ENCODE assay signal across 24 mouse cellular contexts in the genomic region with DNA sequence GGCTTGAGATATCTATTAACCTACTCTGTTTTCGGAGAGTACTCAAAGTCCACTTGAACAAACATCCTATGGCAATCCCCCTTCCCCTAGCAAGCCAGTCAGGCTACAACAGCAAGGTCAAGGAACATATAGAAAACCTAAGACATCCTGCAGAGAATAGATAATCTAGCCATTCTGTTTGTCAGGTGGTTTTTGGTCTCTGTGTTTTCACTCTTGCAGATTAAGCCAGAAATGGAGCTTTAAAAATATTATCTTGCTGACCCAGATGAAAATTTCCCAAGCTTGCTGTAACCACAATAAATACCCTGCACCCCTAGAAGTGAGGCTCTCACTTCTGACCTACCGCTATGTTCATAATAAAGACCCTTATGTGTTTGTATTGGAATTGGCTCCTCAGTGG. TPM values are rescaled to one million over a fixed set of nuclear protein-coding genes. Genes with fewer than 3 reads are reported as not detected.
DNase-seq lines count a peak whose midpoint lies in the region; ATAC-seq lines count a peak whose summit lies in the region.
"Had no signal": no experiment of that assay in that cellular context is flagged by ENCODE, and none has a peak within 500 bp of the region (broad histone marks: within the 10 kb centered on the region; RNA-seq: fewer than 3 reads in every experiment).

No protein-coding gene starts in this region.

- no peak for DNase-seq in embryonic facial prominence, embryonic 10.5 days (ENCODE audit: low spot score)
- peak; percentile 31 for DNase-seq in liver, embryonic 13.5 days
- no peak for DNase-seq in thymus, postnatal 36 days
- no peak for DNase-seq in gastrocnemius, adult 8-10 months (ENCODE audit: low spot score in 2 of 2)
- DNase-seq in frontal cortex, postnatal 10 days (ENCODE audit: low spot score in 2 of 2), result no peak
- DNase-seq: adrenal gland, adult 2 months; cerebellum, adult 9-11 months; gastrocnemius, postnatal 25 days; heart, adult 2 months; kidney, adult 18-20 months; kidney, postnatal 10 days; lung, embryonic 14.5 days; midbrain, embryonic 14.5 days; thymus, postnatal 14 days had no signal

- H3K36me3 ChIP-seq in embryonic facial prominence, embryonic 13.5 days, result no peaks in the 10 kb centered on the region
- no peaks in the 10 kb centered on the region for H3K36me3 ChIP-seq in embryonic facial prominence, embryonic 10.5 days (replicated peaks)
- H3K36me3 ChIP-seq in liver, embryonic 13.5 days, result no peaks in the 10 kb centered on the region
- H3K36me3 ChIP-seq: forebrain, embryonic 15.5 days; heart, embryonic 13.5 days; neural tube, embryonic 12.5 days had no signal

- peak overlapping the region; percentile 17; the same call in 1 of the 2 replicates for H3K27ac ChIP-seq in embryonic facial prominence, embryonic 13.5 days
- H3K27ac ChIP-seq in embryonic facial prominence, embryonic 10.5 days (replicated peaks), result no peak overlapping the region
- H3K27ac ChIP-seq in liver, embryonic 13.5 days, result peak overlapping the region; percentile 79
- H3K27ac ChIP-seq: forebrain, embryonic 15.5 days; heart, adult 2 months; heart, embryonic 13.5 days; hindbrain, embryonic 14.5 days; neural tube, embryonic 12.5 days had no signal

- peaks cover 16% of the 10 kb centered on the region; the same call in 1 of the 2 replicates for H3K4me1 ChIP-seq in embryonic facial prominence, embryonic 13.5 days
- H3K4me1 ChIP-seq in embryonic facial prominence, embryonic 10.5 days, result no peaks in the 10 kb centered on the region
- H3K4me1 ChIP-seq in liver, embryonic 13.5 days (replicated peaks), result peaks cover 26% of the 10 kb centered on the region
- H3K4me1 ChIP-seq: forebrain, embryonic 15.5 days; neural tube, embryonic 12.5 days had no signal

- no peaks in the 10 kb centered on the region for H3K9me3 ChIP-seq in embryonic facial prominence, embryonic 13.5 days
- H3K9me3 ChIP-seq in embryonic facial prominence, embryonic 10.5 days, result no peaks in the 10 kb centered on the region
- H3K9me3 ChIP-seq in liver, embryonic 13.5 days (replicated peaks), result no peaks in the 10 kb centered on the region
- H3K9me3 ChIP-seq: forebrain, embryonic 15.5 days; heart, embryonic 13.5 days; megakaryocyte, embryonic 14.5 days; neural tube, embryonic 12.5 days had no signal

- no peaks in the 10 kb centered on the region for H3K27me3 ChIP-seq in embryonic facial prominence, embryonic 13.5 days
- no peaks in the 10 kb centered on the region for H3K27me3 ChIP-seq in embryonic facial prominence, embryonic 10.5 days (replicated peaks; ENCODE audit: low read depth, poor library complexity, severe bottlenecking)
- H3K27me3 ChIP-seq in liver, embryonic 13.5 days, result no peaks in the 10 kb centered on the region
- H3K27me3 ChIP-seq: forebrain, embryonic 15.5 days; heart, embryonic 13.5 days; megakaryocyte, embryonic 14.5 days; neural tube, embryonic 12.5 days had no signal

- no peak overlapping the region for H3K4me3 ChIP-seq in embryonic facial prominence, embryonic 13.5 days
- no peak overlapping the region for H3K4me3 ChIP-seq in embryonic facial prominence, embryonic 10.5 days
- no peak overlapping the region for H3K4me3 ChIP-seq in liver, embryonic 13.5 days (replicated peaks)
- H3K4me3 ChIP-seq: erythroblast, embryonic 14.5 days; forebrain, embryonic 15.5 days; heart, adult 2 months; heart, embryonic 13.5 days; neural tube, embryonic 12.5 days had no signal

- no peak overlapping the region for H3K4me2 ChIP-seq in embryonic facial prominence, embryonic 13.5 days
- H3K4me2 ChIP-seq in liver, embryonic 13.5 days, result peak overlapping the region; percentile 39
- H3K4me2 ChIP-seq: forebrain, embryonic 15.5 days; heart, embryonic 13.5 days; hindbrain, embryonic 14.5 days; lung, embryonic 14.5 days; neural tube, embryonic 12.5 days had no signal

- 77% methylated on average over 2 of the region's 2 CpGs for WGBS in embryonic facial prominence, embryonic 13.5 days
- WGBS in embryonic facial prominence, embryonic 10.5 days, result 87% methylated on average over 2 of the region's 2 CpGs
- 22% methylated on average over 2 of the region's 2 CpGs for WGBS in liver, embryonic 13.5 days (ENCODE audit: insufficient replicate concordance)

- no peak for ATAC-seq in embryonic facial prominence, embryonic 13.5 days (ENCODE audit: insufficient number of reproducible peaks, insufficient read depth, low FRiP score, low TSS enrichment, low read depth)
- peak; percentile 46 for ATAC-seq in erythroblast, adult 5-6 weeks (replicated peaks; ENCODE audit: low FRiP score, poor library complexity, severe bottlenecking)
- peak; percentile 88 for ATAC-seq in liver, embryonic 13.5 days (ENCODE audit: low read depth)
- ATAC-seq in megakaryocyte-erythroid progenitor cell, adult 5-6 weeks (replicated peaks; ENCODE audit: low FRiP score, low TSS enrichment, poor library complexity, severe bottlenecking), result peak; percentile 90
- ATAC-seq: forebrain, embryonic 15.5 days; inflammation-experienced regulatory T-cells, adult 6 months had no signal

- no peak overlapping the region for H3K9ac ChIP-seq in embryonic facial prominence, embryonic 13.5 days
- no peak overlapping the region for H3K9ac ChIP-seq in liver, embryonic 13.5 days
- H3K9ac ChIP-seq: forebrain, embryonic 15.5 days; heart, embryonic 13.5 days; hindbrain, embryonic 14.5 days; lung, embryonic 14.5 days; neural tube, embryonic 12.5 days had no signal

RNA-seq across cellular contexts. Expression of a gene that starts 10.8 kb away (rescaled TPM):
- polyA plus RNA-seq in embryonic facial prominence, embryonic 13.5 days (2015; fragmentation: Nextera tagmentation; extraction: Ambion mirVana), result 14.6 and 18.8 TPM in 2 replicates
- polyA plus RNA-seq in embryonic facial prominence, embryonic 10.5 days (2016; fragmentation: Nextera tagmentation; extraction: Ambion mirVana), result 1.2 TPM in 2 replicates
- 1.5 TPM in 1 of 2 replicates, not detected in the other for total RNA-seq in erythroblast, adult 5-6 weeks (2015; ENCODE audit: low replicate concordance)
- total RNA-seq in erythroblast, adult 5-6 weeks (2017; ENCODE audit: low replicate concordance), result 1.4 TPM in 1 of 2 replicates, not detected in the other
- 0.48 and 0.53 TPM in 2 replicates for polyA plus RNA-seq in liver, embryonic 13.5 days (2015; fragmentation: Nextera tagmentation; extraction: Ambion mirVana)
- total RNA-seq in megakaryocyte-erythroid progenitor cell, adult 5-6 weeks (2014; fragmentation: Nextera tagmentation), result not detected in 2 replicates
- total RNA-seq in megakaryocyte-erythroid progenitor cell, adult 5-6 weeks (2017), result 0.47 TPM in 1 of 2 replicates, not detected in the other
- 1 to 10 TPM in 2 of 4 experiments, under 1 TPM in 2; 0.68 to 3.6 (median 1.8) TPM for total RNA-seq in gastrocnemius, adult 8-10 months (2022)
- polyA plus RNA-seq: erythroblast, embryonic 14.5 days had no signal

RNA-seq across cellular contexts. Expression of a gene that starts 27.2 kb away (rescaled TPM):
- 62.9 and 89.3 TPM in 2 replicates for polyA plus RNA-seq in embryonic facial prominence, embryonic 13.5 days (2015; fragmentation: Nextera tagmentation; extraction: Ambion mirVana)
- polyA plus RNA-seq in embryonic facial prominence, embryonic 10.5 days (2016; fragmentation: Nextera tagmentation; extraction: Ambion mirVana), result 0.12 and 0.35 TPM in 2 replicates
- not detected in 2 replicates for total RNA-seq in erythroblast, adult 5-6 weeks (2015; ENCODE audit: low replicate concordance)
- not detected in 2 replicates for total RNA-seq in erythroblast, adult 5-6 weeks (2017; ENCODE audit: low replicate concordance)
- polyA plus RNA-seq in liver, embryonic 13.5 days (2015; fragmentation: Nextera tagmentation; extraction: Ambion mirVana), result 0.48 and 0.89 TPM in 2 replicates
- total RNA-seq in megakaryocyte-erythroid progenitor cell, adult 5-6 weeks (2014; fragmentation: Nextera tagmentation), result not detected in 2 replicates
- total RNA-seq in megakaryocyte-erythroid progenitor cell, adult 5-6 weeks (2017), result not detected in 2 replicates
- total RNA-seq in gastrocnemius, adult 8-10 months (2022), result 10 to 100 TPM in 2 of 4 experiments, 1 to 10 TPM in 2; 6.7 to 15.4 (median 9.9) TPM
- polyA plus RNA-seq: erythroblast, embryonic 14.5 days had no signal

RNA-seq across cellular contexts. Expression of a gene that starts 36.4 kb away (rescaled TPM):
- 90.4 and 112 TPM in 2 replicates for polyA plus RNA-seq in embryonic facial prominence, embryonic 13.5 days (2015; fragmentation: Nextera tagmentation; extraction: Ambion mirVana)
- polyA plus RNA-seq in embryonic facial prominence, embryonic 10.5 days (2016; fragmentation: Nextera tagmentation; extraction: Ambion mirVana), result 2.0 and 3.6 TPM in 2 replicates
- total RNA-seq in erythroblast, adult 5-6 weeks (2015; ENCODE audit: low replicate concordance), result 5.8 TPM in 1 of 2 replicates, not detected in the other
- total RNA-seq in erythroblast, adult 5-6 weeks (2017; ENCODE audit: low replicate concordance), result 1.3 TPM in 1 of 2 replicates, not detected in the other
- polyA plus RNA-seq in liver, embryonic 13.5 days (2015; fragmentation: Nextera tagmentation; extraction: Ambion mirVana), result 2.8 and 3.5 TPM in 2 replicates
- total RNA-seq in megakaryocyte-erythroid progenitor cell, adult 5-6 weeks (2014; fragmentation: Nextera tagmentation), result not detected in 2 replicates
- total RNA-seq in megakaryocyte-erythroid progenitor cell, adult 5-6 weeks (2017), result not detected in 2 replicates
- 10 to 100 TPM; 12.6 to 36.1 (median 29.0) TPM for total RNA-seq in gastrocnemius, adult 8-10 months (2022)
- polyA plus RNA-seq: erythroblast, embryonic 14.5 days had no signal

Comparison
In these comparisons a context has a peak if more than half of its experiments do, and no peak if none do; other contexts are left out.
1. RNA of a gene that starts 27.2 kb away (total RNA-seq): 6.7 to 15.4 TPM in gastrocnemius, adult 8-10 months; not detected in erythroblast, adult 5-6 weeks and not detected in megakaryocyte-erythroid progenitor cell, adult 5-6 weeks; every median in the first group is over 4 times any median in the second.